Mouse (Mus musculus): ENCODE measurements around the gene Extl1.
A peak's percentile ranks its signal among the peaks of the same experiment; 100 is the strongest.
"Not testable (repeated sequence)": the region's sequence is repeated elsewhere in the genome, so short reads cannot be mapped to it uniquely, and the experiment has no call there.

The Extl1 gene

GRCm38 (mm10) chr4:134383750-134384149 lies at the start of gene Extl1:
Extl1 (minus strand) TSS chr4:134383850.
- DNase-seq (ENCODE audit: low spot score in 2 of 2) = not testable (repeated sequence)

GRCm38 (mm10) chr4:134432686-134433360 lies 49.2 kb upstream of the Extl1 start:
- DNase-seq (ENCODE audit: low spot score in 2 of 2) = peak in 1 of 2 experiments; percentile 39

GRCm38 (mm10) chr4:134430381-134431004 lies 46.8 kb upstream of the Extl1 start:
- DNase-seq (ENCODE audit: low spot score in 2 of 2) = peak in 1 of 2 experiments; percentile 70

- DNase-seq (ENCODE audit: low spot score in 2 of 2) = no peak
Observed at GRCm38 (mm10) chr4:134425088-134425487, 41.4 kb upstream of the Extl1 start.

- no peak for DNase-seq (ENCODE audit: low spot score in 2 of 2)
Observed at GRCm38 (mm10) chr4:134423949-134424348, 40.3 kb upstream of the Extl1 start.

GRCm38 (mm10) chr4:134421971-134422370 lies 38.3 kb upstream of the Extl1 start:
- DNase-seq (ENCODE audit: low spot score in 2 of 2) = no peak

- DNase-seq (ENCODE audit: low spot score in 2 of 2) = no peak
Observed at GRCm38 (mm10) chr4:134417111-134417510, 33.5 kb upstream of the Extl1 start.

GRCm38 (mm10) chr4:134416602-134417001 lies 33.0 kb upstream of the Extl1 start:
- DNase-seq (ENCODE audit: low spot score in 2 of 2) = no peak

- peak in 1 of 2 experiments; percentile 34 for DNase-seq (ENCODE audit: low spot score in 2 of 2)
Observed at GRCm38 (mm10) chr4:134416177-134416576, 32.5 kb upstream of the Extl1 start.

- DNase-seq (ENCODE audit: low spot score in 2 of 2) = peak in 1 of 2 experiments; percentile 47
Observed at GRCm38 (mm10) chr4:134409286-134409685, 25.6 kb upstream of the Extl1 start.

GRCm38 (mm10) chr4:134403721-134404120 lies 20.1 kb upstream of the Extl1 start:
- DNase-seq (ENCODE audit: low spot score in 2 of 2) = no peak

- DNase-seq (ENCODE audit: low spot score in 2 of 2) = no peak
Observed at GRCm38 (mm10) chr4:134402571-134403262, 19.1 kb upstream of the Extl1 start.

- no peak for DNase-seq (ENCODE audit: low spot score in 2 of 2)
Observed at GRCm38 (mm10) chr4:134401856-134402570, 18.4 kb upstream of the Extl1 start.

- no peak for DNase-seq (ENCODE audit: low spot score in 2 of 2)
Observed at GRCm38 (mm10) chr4:134401181-134401661, 17.6 kb upstream of the Extl1 start.

- DNase-seq (ENCODE audit: low spot score in 2 of 2) = no peak
Observed at GRCm38 (mm10) chr4:134400206-134400605, 16.6 kb upstream of the Extl1 start.

GRCm38 (mm10) chr4:134397732-134398131 lies 14.1 kb upstream of the Extl1 start:
- DNase-seq (ENCODE audit: low spot score in 2 of 2) = no peak

- peak in 1 of 2 experiments; percentile 65 for DNase-seq (ENCODE audit: low spot score in 2 of 2)
Observed at GRCm38 (mm10) chr4:134397121-134397520, 13.5 kb upstream of the Extl1 start.

- DNase-seq (ENCODE audit: low spot score in 2 of 2) = peak; percentile 86 to 92
Observed at GRCm38 (mm10) chr4:134395977-134396825, 12.6 kb upstream of the Extl1 start, which contains the start of gene Pafah2. Pafah2 (plus strand) TSS chr4:134396320.

GRCm38 (mm10) chr4:134395142-134395541 lies 11.5 kb upstream of the Extl1 start:
- no peak for DNase-seq (ENCODE audit: low spot score in 2 of 2)

GRCm38 (mm10) chr4:134393026-134393425 lies 9.4 kb upstream of the Extl1 start:
- peak in 1 of 2 experiments; percentile 45 for DNase-seq (ENCODE audit: low spot score in 2 of 2)

GRCm38 (mm10) chr4:134392595-134392994 lies 8.9 kb upstream of the Extl1 start:
- no peak for DNase-seq (ENCODE audit: low spot score in 2 of 2)
